Mouse (Mus musculus) MEL (cell line): ENCODE results near the gene Rassf5. TPM values are rescaled to one million over a fixed set of nuclear protein-coding genes. Genes with fewer than 3 reads are reported as not detected.

ENCODE experiments used
- DNase-seq: peaks from one replicate; pipeline ENCODE4 v3.0.0; 2011; ENCODE audit warnings: low read depth, low spot score
- H3K27ac ChIP-seq: 2 replicates; pipeline ENCODE4 v1.5.1; 2012; ENCODE audit warnings: low read depth, mild to moderate bottlenecking, control low read depth, low read length, moderate library complexity; ENCODE audit not compliant: control insufficient read depth
- H3K27me3 ChIP-seq, 2 experiments: fragments of 150-350 bp in 1 of 2; sonication (generic) in 1 of 2; 2 replicates each; pipeline ENCODE4 v1.6.1; 2012; ENCODE audit warnings: low read length in 2 of 2, mild to moderate bottlenecking in 2 of 2, improper control_type of control experiment in 1 of 2, moderate library complexity in 1 of 2; ENCODE audit not compliant: insufficient read depth in 2 of 2, control insufficient read depth in 1 of 2
- H3K36me3 ChIP-seq, 2 experiments: 2 replicates each; pipeline ENCODE4 v1.6.1; 2012 to 2014; ENCODE audit warnings: low read length in 2 of 2, improper control_type of control experiment in 1 of 2, inconsistent platforms in 1 of 2, mild to moderate bottlenecking in 1 of 2; ENCODE audit not compliant: insufficient read depth in 2 of 2, control insufficient read depth in 1 of 2
- H3K4me1 ChIP-seq, 2 experiments: fragments of 150-350 bp in 1 of 2; sonication (generic) in 1 of 2; 2 replicates each; pipeline ENCODE4 v1.6.1; 2012; ENCODE audit warnings: low read length in 2 of 2, improper control_type of control experiment in 1 of 2, mild to moderate bottlenecking in 1 of 2; ENCODE audit not compliant: insufficient read depth in 2 of 2, control insufficient read depth in 1 of 2
- H3K4me3 ChIP-seq, 2 experiments: fragments of 150-350 bp in 1 of 2; sonication (generic) in 1 of 2; 2 replicates each; pipeline ENCODE4 v1.5.1; 2012; ENCODE audit warnings: low read depth in 2 of 2, low read length in 2 of 2, mild to moderate bottlenecking in 2 of 2, moderate library complexity in 2 of 2, control low read depth in 1 of 2, improper control_type of control experiment in 1 of 2; ENCODE audit not compliant: control insufficient read depth in 1 of 2, insufficient read depth in 1 of 2
- H3K79me2 ChIP-seq: 2 replicates; pipeline ENCODE4 v1.6.1; 2012; ENCODE audit warnings: mild to moderate bottlenecking, low read length, moderate library complexity; ENCODE audit not compliant: control insufficient read depth, poor library complexity, insufficient read depth
- H3K9ac ChIP-seq: 2 replicates; pipeline ENCODE4 v1.6.1; 2012; ENCODE audit warnings: low read depth, mild to moderate bottlenecking, control low read depth, low read length, moderate library complexity; ENCODE audit not compliant: control insufficient read depth, poor library complexity, severe bottlenecking
- H3K9me3 ChIP-seq: fragments of 150-350 bp; sonication (generic); replicated peaks from 2 replicates; pipeline ENCODE4 v1.6.1; 2012; ENCODE audit warnings: mild to moderate bottlenecking, low read length, improper control_type of control experiment, moderate library complexity; ENCODE audit not compliant: insufficient read depth
- BHLHE40 ChIP-seq: IDR thresholded peaks from 2 replicates; pipeline ENCODE4 v1.6.1; 2012; ENCODE audit warnings: low read depth, mild to moderate bottlenecking, inconsistent platforms, low read length, improper control_type of control experiment, borderline replicate concordance
- CTCF ChIP-seq, 3 experiments: IDR thresholded peaks in 2 of 3; conservative IDR thresholded peaks in 1 of 3; 2 replicates each; pipeline ENCODE4 v1.5.1; 2011 to 2012; ENCODE audit warnings: low read length in 3 of 3, low read depth in 2 of 3, mild to moderate bottlenecking in 2 of 3, improper control_type of control experiment in 1 of 3, inconsistent platforms in 1 of 3, mixed read lengths in 1 of 3, moderate library complexity in 1 of 3; ENCODE audit not compliant: control insufficient read depth in 1 of 3, insufficient read depth in 1 of 3, poor library complexity in 1 of 3, severe bottlenecking in 1 of 3
- ETS1 ChIP-seq: IDR thresholded peaks from 2 replicates; pipeline ENCODE4 v1.6.1; 2012; ENCODE audit warnings: low read depth, mild to moderate bottlenecking, inconsistent platforms, low read length, improper control_type of control experiment, moderate library complexity
- GATA1 ChIP-seq: IDR thresholded peaks from 2 replicates; pipeline ENCODE4 v1.6.1; 2011; ENCODE audit warnings: low read depth, low read length, improper control_type of control experiment
- HCFC1 ChIP-seq: IDR thresholded peaks from 2 replicates; pipeline ENCODE4 v1.6.1; 2012; ENCODE audit warnings: low read depth, mild to moderate bottlenecking, inconsistent platforms, low read length, improper control_type of control experiment, moderate library complexity
- KAT2A ChIP-seq: conservative IDR thresholded peaks from 2 replicates; pipeline ENCODE4 v1.6.1; 2012; ENCODE audit warnings: low read depth, low read length, improper control_type of control experiment, inconsistent platforms
- MAFK ChIP-seq: IDR thresholded peaks from 2 replicates; pipeline ENCODE4 v1.6.1; 2011; ENCODE audit warnings: low read depth, mild to moderate bottlenecking, low read length, improper control_type of control experiment, borderline replicate concordance
- MAX ChIP-seq: IDR thresholded peaks from 2 replicates; pipeline ENCODE4 v1.6.1; 2011; ENCODE audit warnings: low read length, improper control_type of control experiment
- MEF2A ChIP-seq: IDR thresholded peaks from 2 replicates; pipeline ENCODE4 v1.6.1; 2014; ENCODE audit warnings: low read depth, mild to moderate bottlenecking, inconsistent platforms, low read length, improper control_type of control experiment; ENCODE audit not compliant: poor library complexity, insufficient replicate concordance, severe bottlenecking; ENCODE audit errors: extremely low read depth
- POLR2A ChIP-seq, 2 experiments: IDR thresholded peaks; 2 replicates each; pipeline ENCODE4 v1.6.1; 2011 to 2012; ENCODE audit warnings: low read length in 2 of 2, mild to moderate bottlenecking in 2 of 2, control low read depth in 1 of 2, improper control_type of control experiment in 1 of 2, low read depth in 1 of 2, moderate library complexity in 1 of 2; ENCODE audit not compliant: control insufficient read depth in 1 of 2, insufficient read depth in 1 of 2, poor library complexity in 1 of 2
- RAD21 ChIP-seq: IDR thresholded peaks from 2 replicates; pipeline ENCODE4 v1.6.1; 2011; ENCODE audit warnings: mild to moderate bottlenecking, low read depth, low read length, improper control_type of control experiment
- SIN3A ChIP-seq: IDR thresholded peaks from 2 replicates; pipeline ENCODE4 v1.6.1; 2012; ENCODE audit warnings: low read length, improper control_type of control experiment, inconsistent platforms
- SMC3 ChIP-seq: IDR thresholded peaks from 2 replicates; pipeline ENCODE4 v1.6.1; 2011; ENCODE audit warnings: low read depth, low read length, improper control_type of control experiment
- TBP ChIP-seq: IDR thresholded peaks from 2 replicates; pipeline ENCODE4 v1.8.0; 2011; ENCODE audit warnings: low read depth, low read length, improper control_type of control experiment
- TCF12 ChIP-seq: IDR thresholded peaks from 2 replicates; pipeline ENCODE4 v1.6.1; 2014; ENCODE audit warnings: low read depth, mild to moderate bottlenecking, inconsistent platforms, low read length, improper control_type of control experiment, moderate library complexity
- USF1 ChIP-seq: IDR thresholded peaks from 2 replicates; pipeline ENCODE4 v1.6.1; 2014; ENCODE audit warnings: low read depth, mild to moderate bottlenecking, inconsistent platforms, low read length, improper control_type of control experiment, moderate library complexity
- ZC3H11A ChIP-seq: IDR thresholded peaks from 2 replicates; pipeline ENCODE4 v1.6.1; 2012; ENCODE audit warnings: low read depth, mild to moderate bottlenecking, inconsistent platforms, low read length, improper control_type of control experiment
- polyA plus RNA-seq, 2 experiments: library from polyadenylated mRNA; stranded (reverse) in 1 of 2; unstranded in 1 of 2; fragments of >175 nt in 1 of 2; fragments of >200 nt in 1 of 2; gene quantifications; 2 replicates each; pipeline versions ENCODE4 v1.2.1 to v1.2.4; 2012; ENCODE audit warnings: low replicate concordance in 2 of 2, low read depth in 1 of 2; ENCODE audit not compliant: insufficient read length in 2 of 2, insufficient read depth in 1 of 2, missing spikeins in 1 of 2
- total RNA-seq: library from RNA; depleted of rRNA; stranded (reverse); fragments of 300-350 nt; gene quantifications from 2 replicates; pipeline ENCODE4 v1.2.3, GENCODE M21; 2012

Rassf5 gene
- total and polyA plus RNA-seq, 3 experiments: 14.8 to 28.8 TPM; not detected in 1

- no peak overlapping the region for H3K4me3 ChIP-seq
Observed at GRCm38 (mm10) chr1:131284167-131284566, 39.1 kb upstream of the Rassf5 start.

DNA sequence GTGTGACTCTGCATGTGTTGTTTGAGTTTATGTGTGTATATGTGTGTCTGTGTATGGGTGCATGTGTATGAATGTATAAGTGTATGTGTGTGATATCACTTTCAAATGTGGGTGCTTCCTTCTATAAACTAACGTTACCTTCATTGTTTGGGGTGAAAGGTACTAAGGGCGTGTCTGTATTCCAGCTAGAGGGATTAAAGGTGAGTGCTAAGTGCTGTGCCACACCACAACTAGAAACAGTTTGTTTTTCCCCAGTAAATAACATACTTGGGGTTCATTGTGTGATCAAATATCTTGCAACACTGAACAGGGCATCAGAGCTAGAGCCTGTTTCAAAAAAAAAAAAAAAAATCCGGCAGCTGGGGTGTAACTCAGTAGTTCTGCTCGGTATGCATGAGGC is 36.7 kb upstream of the Rassf5 start:
- Histone ChIP-seq H3K9ac (no peak overlapping the region), H3K79me2 (no peaks in the 10 kb centered on the region), H3K36me3 (peaks cover 0 to 6% of the 10 kb centered on the region in 2 experiments; a peak in 2 of 4 replicates), H3K27me3 (no peaks in the 10 kb centered on the region), H3K4me1 (peaks cover 0 to 15% of the 10 kb centered on the region in 2 experiments; a peak in 3 of 4 replicates), H3K4me3 (no peak overlapping the region), H3K27ac (no peak overlapping the region), H3K9me3 (no peaks in the 10 kb centered on the region)
- TF ChIP-seq GATA1 (no peak), MAX (no peak), USF1 (no peak), ETS1 (no peak), TBP (no peak), MEF2A (no peak), BHLHE40 (no peak), SMC3 (no peak), SIN3A (no peak), POLR2A (IDR thresholded peaks at IDR 0.05; ENCODE audit: control insufficient read depth in 1 of 2, insufficient read depth in 1 of 2, low read depth in 1 of 2, low read length in 2 of 2, poor library complexity in 1 of 2) (no peak), ZC3H11A (no peak), KAT2A (no peak)
- DNase-seq: no peak

More at GRCm38 (mm10) chr1:131284167-131284566, 39.1 kb upstream of the Rassf5 start:
- no peaks in the 10 kb centered on the region for H3K79me2 ChIP-seq
- H3K27ac ChIP-seq: no peak overlapping the region
- H3K36me3 ChIP-seq: peaks cover 0 to 6% of the 10 kb centered on the region in 2 experiments; a peak in 2 of 4 replicates
- no peaks in the 10 kb centered on the region for H3K9me3 ChIP-seq
- no peak for DNase-seq
- H3K9ac ChIP-seq: no peak overlapping the region
- no peak for TF ChIP-seq TCF12
- TF ChIP-seq HCFC1: no peak
- TF ChIP-seq RAD21: peak; percentile 7; the same call in 1 of the 2 replicates
- TF ChIP-seq KAT2A: no peak
- TF ChIP-seq SIN3A: no peak
- no peak for TF ChIP-seq TBP
- peak in 1 of 3 experiments; percentile 2; a peak in 1 of 6 replicates for TF ChIP-seq CTCF (IDR thresholded peaks at IDR 0.05 in 2 of 3, conservative IDR thresholded peaks at IDR 0.05 in 1 of 3; ENCODE audit: control insufficient read depth in 1 of 3, insufficient read depth in 1 of 3, low read depth in 2 of 3, low read length in 3 of 3, poor library complexity in 1 of 3, severe bottlenecking in 1 of 3)
- no peak for TF ChIP-seq MAFK
- TF ChIP-seq SMC3: peak; percentile 20; the same call in 1 of the 2 replicates
- H3K4me1 ChIP-seq: peaks cover 0 to 9% of the 10 kb centered on the region in 2 experiments; a peak in 2 of 4 replicates
- H3K27me3 ChIP-seq: no peaks in the 10 kb centered on the region
